Mouse (Mus musculus) brain, embryonic 14.5 days (tissue): Measurements from ENCODE around the gene Ms4a13.

Experiments
- CTCF ChIP-seq: fragments of 200-500 bp; IDR thresholded peaks from 2 replicates; pipeline ENCODE4 v1.5.1; 2012; ENCODE audit warnings: inconsistent platforms, mild to moderate bottlenecking, moderate library complexity, borderline replicate concordance; ENCODE audit not compliant: insufficient read depth, insufficient read length; ENCODE audit errors: extremely low read depth
- POLR2A ChIP-seq: fragments of 200-500 bp; IDR thresholded peaks from 2 replicates; pipeline ENCODE4 v1.6.1; 2012; ENCODE audit warnings: mild to moderate bottlenecking, inconsistent platforms, borderline replicate concordance; ENCODE audit not compliant: poor library complexity, insufficient read depth, insufficient read length, severe bottlenecking; ENCODE audit errors: extremely low read depth

- TF ChIP-seq CTCF = no peak
- TF ChIP-seq POLR2A = no peak
Observed at GRCm38 (mm10) chr19:11134852-11135251, 61.7 kb downstream of the Ms4a13 start.
